Mouse (Mus musculus) limb, embryonic 13.5 days (tissue): Measurements from ENCODE around the gene R3hdm4. TPM values are rescaled to one million over a fixed set of nuclear protein-coding genes. Genes with fewer than 3 reads are reported as not detected.
A peak's percentile ranks its signal among the peaks of the same experiment; 100 is the strongest.
"Not testable (repeated sequence)": the region's sequence is repeated elsewhere in the genome, so short reads cannot be mapped to it uniquely, and the experiment has no call there.

Experiments
- ATAC-seq: fragments of 200-750 bp; cut with Nextera tagmentation; 2 replicates; pipeline ENCODE4 v1.8.0; 2017; ENCODE audit warnings: low read depth, moderate number of reproducible peaks, moderate TSS enrichment; ENCODE audit not compliant: low FRiP score
- H3K27ac ChIP-seq: fragments of 300-500 bp; sonication (generic); 2 replicates; pipeline ENCODE4 v1.5.1; 2015; ENCODE audit warnings: inconsistent platforms, mild to moderate bottlenecking, moderate library complexity
- H3K27me3 ChIP-seq: fragments of 300-500 bp; sonication (generic); 2 replicates; pipeline ENCODE4 v1.6.1; 2015; ENCODE audit warnings: mild to moderate bottlenecking, inconsistent platforms
- H3K36me3 ChIP-seq: fragments of 300-500 bp; sonication (generic); 2 replicates; pipeline ENCODE4 v1.6.1; 2015; ENCODE audit warnings: inconsistent platforms, mild to moderate bottlenecking, moderate library complexity
- H3K4me1 ChIP-seq: fragments of 300-500 bp; sonication (generic); 2 replicates; pipeline ENCODE4 v1.6.1; 2015; ENCODE audit warnings: inconsistent platforms
- H3K4me2 ChIP-seq: fragments of 300-500 bp; sonication (generic); replicated peaks from 2 replicates; pipeline ENCODE4 v1.6.1; 2015; ENCODE audit warnings: inconsistent platforms, mild to moderate bottlenecking, moderate library complexity
- H3K4me3 ChIP-seq: fragments of 300-500 bp; sonication (generic); 2 replicates; pipeline ENCODE4 v1.5.1; 2015; ENCODE audit warnings: moderate library complexity, mild to moderate bottlenecking, inconsistent platforms
- H3K9ac ChIP-seq: fragments of 300-500 bp; sonication (generic); 2 replicates; pipeline ENCODE4 v1.6.1; 2015; ENCODE audit warnings: mild to moderate bottlenecking, inconsistent platforms
- H3K9me3 ChIP-seq: fragments of 300-500 bp; sonication (generic); 2 replicates; pipeline ENCODE4 v1.6.1; 2016; ENCODE audit warnings: inconsistent platforms
- WGBS: fragments of 180-500 bp; shearing (Covaris S2); methylation state at CpG from one replicate; pipeline ENCODE4 v1.1.7; 2015; 5-methylcytosine and 5-hydroxymethylcytosine counted together
- polyA plus RNA-seq: library from polyadenylated mRNA; unstranded; fragments of >200 nt; fragmentation: Nextera tagmentation; extraction: Ambion mirVana; gene quantifications from 2 replicates; pipeline ENCODE4 v1.2.1, GENCODE M21; 2015

The R3hdm4 gene
- polyA plus RNA-seq, 1 experiment from 2014 or later: 186 TPM

GRCm38 (mm10) chr10:79886054-79886453, 35.0 kb downstream of the R3hdm4 start, which contains the start of gene Elane:
Gene Elane (plus strand): TSS chr10:79886247.
- H3K4me1 ChIP-seq: peaks cover 19% of the 10 kb centered on the region
- H3K4me3 ChIP-seq: no peak within 1 kb of the TSS
- H3K9ac ChIP-seq: no peak within 1 kb of the TSS
- no peak for ATAC-seq
- H3K36me3 ChIP-seq: no peaks in the 10 kb centered on the region
- H3K27me3 ChIP-seq: peaks cover 14% of the 10 kb centered on the region
- no peaks in the 10 kb centered on the region for H3K9me3 ChIP-seq
- no peak within 1 kb of the TSS for H3K27ac ChIP-seq
- WGBS: 82% methylated on average over 6 of the region's 6 CpGs
- H3K4me2 ChIP-seq: no peak within 1 kb of the TSS

GRCm38 (mm10) chr10:79884938-79885337, 36.1 kb downstream of the R3hdm4 start:
- WGBS: 69% methylated on average over 3 of the region's 3 CpGs
- H3K9ac ChIP-seq, H3K27ac ChIP-seq, ATAC-seq, H3K4me2 ChIP-seq, H3K9me3 ChIP-seq, H3K4me3 ChIP-seq, H3K36me3 ChIP-seq: not testable (repeated sequence)
- peaks cover 14% of the 10 kb centered on the region for H3K27me3 ChIP-seq
- peaks cover 23% of the 10 kb centered on the region for H3K4me1 ChIP-seq

GRCm38 (mm10) chr10:79884446-79884845, 36.6 kb downstream of the R3hdm4 start:
- Histone ChIP-seq H3K36me3 (no peaks in the 10 kb centered on the region), H3K9me3 (no peaks in the 10 kb centered on the region), H3K4me1 (peaks cover 23% of the 10 kb centered on the region), H3K9ac (no peak overlapping the region), H3K4me3 (no peak overlapping the region), H3K27ac (no peak overlapping the region), H3K4me2 (no peak overlapping the region), H3K27me3 (peaks cover 14% of the 10 kb centered on the region)
- WGBS: 75% methylated on average over 4 of the region's 4 CpGs
- no peak for ATAC-seq

GRCm38 (mm10) chr10:79883297-79884084, 37.5 kb downstream of the R3hdm4 start:
- peaks cover 14% of the 10 kb centered on the region for H3K27me3 ChIP-seq
- H3K36me3 ChIP-seq: no peaks in the 10 kb centered on the region
- H3K4me2 ChIP-seq: peak overlapping the region; percentile 14; the same call in 1 of the 2 replicates
- 0 out of 2 replicates have a peak overlapping the region, but pooled peaks have one; percentile 8 for H3K4me3 ChIP-seq
- 13% methylated on average over 22 of the region's 22 CpGs for WGBS
- H3K9me3 ChIP-seq: no peaks in the 10 kb centered on the region
- H3K4me1 ChIP-seq: peaks cover 23% of the 10 kb centered on the region
- no peak overlapping the region for H3K9ac ChIP-seq
- no peak overlapping the region for H3K27ac ChIP-seq
- 0 out of 2 replicates have a peak, but pooled peaks have one; percentile 16 for ATAC-seq

GRCm38 (mm10) chr10:79881981-79882380, 39.0 kb downstream of the R3hdm4 start:
- H3K4me1 ChIP-seq: peaks cover 23% of the 10 kb centered on the region
- peak overlapping the region; percentile 36; the same call in 1 of the 2 replicates for H3K9ac ChIP-seq
- peak overlapping the region; percentile 57 for H3K4me2 ChIP-seq
- H3K36me3 ChIP-seq: no peaks in the 10 kb centered on the region
- 6% methylated on average over 22 of the region's 22 CpGs for WGBS
- H3K9me3 ChIP-seq: no peaks in the 10 kb centered on the region
- no peak overlapping the region for H3K27ac ChIP-seq
- peak; percentile 9; the same call in 1 of the 2 replicates for ATAC-seq
- peak overlapping the region; percentile 24 for H3K4me3 ChIP-seq
- peaks cover 14% of the 10 kb centered on the region for H3K27me3 ChIP-seq

GRCm38 (mm10) chr10:79880721-79881120, 40.3 kb downstream of the R3hdm4 start:
- Histone ChIP-seq H3K9me3 (no peaks in the 10 kb centered on the region), H3K36me3 (no peaks in the 10 kb centered on the region), H3K4me1 (peaks cover 23% of the 10 kb centered on the region), H3K4me3 (no peak overlapping the region), H3K27me3 (peaks cover 14% of the 10 kb centered on the region), H3K9ac (no peak overlapping the region), H3K4me2 (no peak overlapping the region), H3K27ac (no peak overlapping the region)
- WGBS: 13% methylated on average over 9 of the region's 9 CpGs
- ATAC-seq: no peak

GRCm38 (mm10) chr10:79879527-79879926, 41.5 kb downstream of the R3hdm4 start:
- peaks cover 14% of the 10 kb centered on the region for H3K27me3 ChIP-seq
- no peak overlapping the region for H3K4me2 ChIP-seq
- H3K4me1 ChIP-seq: peaks cover 32% of the 10 kb centered on the region
- no peaks in the 10 kb centered on the region for H3K9me3 ChIP-seq
- no peak overlapping the region for H3K4me3 ChIP-seq
- 0 out of 2 replicates have a peak overlapping the region, but pooled peaks have one; percentile 39 for H3K9ac ChIP-seq
- 34% methylated on average over 3 of the region's 3 CpGs for WGBS
- H3K27ac ChIP-seq: no peak overlapping the region
- no peaks in the 10 kb centered on the region for H3K36me3 ChIP-seq
- no peak for ATAC-seq

- no peak overlapping the region for H3K4me2 ChIP-seq
- peaks cover 31% of the 10 kb centered on the region for H3K4me1 ChIP-seq
- no peak overlapping the region for H3K27ac ChIP-seq
- no peak for ATAC-seq
- no peaks in the 10 kb centered on the region for H3K9me3 ChIP-seq
- no peak overlapping the region for H3K9ac ChIP-seq
- H3K36me3 ChIP-seq: no peaks in the 10 kb centered on the region
- no peak overlapping the region for H3K4me3 ChIP-seq
- H3K27me3 ChIP-seq: peaks cover 7% of the 10 kb centered on the region
- 50% methylated on average over 12 of the region's 12 CpGs for WGBS
Observed at GRCm38 (mm10) chr10:79877757-79878156, 43.3 kb downstream of the R3hdm4 start.

GRCm38 (mm10) chr10:79877174-79877573, 43.8 kb downstream of the R3hdm4 start:
- 43% methylated on average over 1 of the region's 1 CpGs for WGBS

GRCm38 (mm10) chr10:79874290-79874862, 46.6 kb downstream of the R3hdm4 start, which contains the start of the genes Prtn3 and Plppr3:
Gene Prtn3 (plus strand): TSS chr10:79874476.
Gene Plppr3 (minus strand): TSS chr10:79874634.
- Histone ChIP-seq H3K9ac (peak within 1 kb of the TSS; percentile 94), H3K27ac (peak within 1 kb of the TSS; percentile 86), H3K4me1 (peaks cover 22% of the 10 kb centered on the region), H3K4me2 (peak within 1 kb of the TSS; percentile 76), H3K4me3 (peak within 1 kb of the TSS; percentile 79), H3K9me3 (no peaks in the 10 kb centered on the region), H3K36me3 (peaks cover 24% of the 10 kb centered on the region), H3K27me3 (no peaks in the 10 kb centered on the region)
- WGBS: 1% methylated on average over 54 of the region's 57 CpGs
- ATAC-seq: peak; percentile 87

More at GRCm38 (mm10) chr10:79877174-79877573, 43.8 kb downstream of the R3hdm4 start:
- ATAC-seq: no peak
- no peaks in the 10 kb centered on the region for H3K9me3 ChIP-seq
- no peak overlapping the region for H3K4me2 ChIP-seq
- H3K36me3 ChIP-seq: no peaks in the 10 kb centered on the region
- H3K4me3 ChIP-seq: no peak overlapping the region
- H3K9ac ChIP-seq: no peak overlapping the region
- H3K27ac ChIP-seq: no peak overlapping the region
- H3K4me1 ChIP-seq: peaks cover 30% of the 10 kb centered on the region
- H3K27me3 ChIP-seq: peaks cover 3% of the 10 kb centered on the region; the same call in 1 of the 2 replicates

- no peak; the same call in 1 of the 2 replicates for ATAC-seq
- Histone ChIP-seq H3K36me3 (peaks cover 28% of the 10 kb centered on the region), H3K4me2 (peak overlapping the region; percentile 76), H3K4me3 (peak overlapping the region; percentile 79), H3K9me3 (no peaks in the 10 kb centered on the region), H3K9ac (peak overlapping the region; percentile 94), H3K4me1 (peaks cover 22% of the 10 kb centered on the region), H3K27me3 (no peaks in the 10 kb centered on the region), H3K27ac (peak overlapping the region; percentile 86)
- WGBS: 2% methylated on average over 26 of the region's 26 CpGs
Observed at GRCm38 (mm10) chr10:79873715-79874289, 47.2 kb downstream of the R3hdm4 start.

- Histone ChIP-seq H3K27ac (peak overlapping the region; percentile 86), H3K4me3 (peak overlapping the region; percentile 79), H3K36me3 (peaks cover 30% of the 10 kb centered on the region), H3K9ac (peak overlapping the region; percentile 94), H3K4me2 (peak overlapping the region; percentile 76), H3K27me3 (no peaks in the 10 kb centered on the region), H3K9me3 (no peaks in the 10 kb centered on the region), H3K4me1 (peaks cover 22% of the 10 kb centered on the region)
- WGBS: 6% methylated on average over 6 of the region's 6 CpGs
- ATAC-seq: no peak
Observed at GRCm38 (mm10) chr10:79873313-79873712, 47.7 kb downstream of the R3hdm4 start.
